Mouse (Mus musculus): ENCODE measurements around the gene Cdca4.

Cdca4 gene

DNA sequence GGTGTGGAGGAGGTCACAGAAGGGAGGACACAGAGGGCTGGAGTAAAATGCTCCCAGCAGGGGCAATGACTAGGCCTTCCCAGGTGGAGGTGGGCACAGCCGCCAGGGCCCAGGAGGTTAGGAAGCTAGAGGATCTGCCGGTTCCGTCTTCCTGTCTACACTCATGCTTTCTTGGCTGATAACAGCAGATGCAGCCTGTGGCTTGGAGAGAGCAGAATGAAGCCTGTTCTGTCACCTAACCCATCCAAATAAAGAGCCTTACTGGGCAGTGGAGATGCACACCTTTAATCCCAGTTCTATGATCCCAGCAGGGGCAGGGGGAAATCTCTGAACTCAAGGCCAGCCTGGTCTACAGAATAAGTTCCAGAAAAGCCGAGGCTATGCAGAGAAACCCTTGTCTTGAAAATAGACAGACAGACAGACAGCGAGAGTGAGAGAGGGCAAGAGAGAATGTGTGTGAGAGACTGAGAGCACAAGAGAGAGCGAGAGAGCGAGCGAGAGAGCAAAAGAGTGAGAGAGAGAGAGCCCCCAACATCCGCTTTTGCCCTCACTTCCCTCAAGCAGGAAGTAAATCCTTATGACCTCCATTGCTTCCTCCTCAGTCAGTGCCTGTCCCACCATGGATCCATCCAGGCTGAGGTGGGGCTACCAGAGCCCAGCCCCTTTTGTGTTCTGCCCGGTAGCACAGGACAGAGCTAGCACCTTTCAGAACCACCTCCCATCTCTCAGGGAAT lies 29.8 kb downstream of the Cdca4 start:
- no peak for DNase-seq (ENCODE audit: low read depth, low spot score)

DNA sequence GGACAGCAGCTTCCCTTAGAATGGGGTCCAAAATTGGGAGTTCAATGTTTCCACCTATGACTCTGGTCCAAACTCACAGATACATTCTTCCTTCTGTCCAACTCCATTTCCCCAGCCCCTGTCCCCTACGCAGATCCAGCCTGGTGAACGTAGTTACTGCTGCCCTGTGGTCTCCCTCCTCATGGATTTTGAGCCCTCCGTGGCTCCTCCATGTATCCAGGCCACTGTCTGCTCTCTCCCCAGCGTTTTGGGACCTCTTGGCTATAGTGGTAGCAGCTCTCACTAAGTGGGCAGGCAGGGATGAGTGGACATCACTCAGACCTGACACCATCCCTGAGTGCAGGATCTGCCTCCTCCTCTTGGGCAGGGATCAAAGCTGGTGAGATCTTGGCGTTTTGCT lies 30.5 kb downstream of the Cdca4 start:
- no peak for DNase-seq (ENCODE audit: low read depth, low spot score)

DNA sequence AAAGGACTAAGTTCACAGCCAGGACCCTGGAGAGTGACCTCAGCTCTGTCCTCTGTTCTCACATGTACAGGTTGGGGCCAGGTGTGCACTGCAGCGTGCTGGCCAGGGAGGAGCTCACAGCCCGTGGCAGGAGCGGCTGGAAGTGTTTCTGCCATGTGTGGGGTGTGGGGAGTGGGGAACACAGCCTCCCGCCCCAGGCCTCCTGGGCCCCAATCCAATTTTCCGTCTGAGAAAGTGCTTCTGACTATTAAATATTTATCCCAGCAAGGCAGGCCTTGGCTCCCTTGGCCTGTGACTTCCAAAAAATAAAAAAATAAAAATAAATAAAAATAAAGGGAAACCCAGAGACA lies 30.9 kb downstream of the Cdca4 start:
- DNase-seq (ENCODE audit: low read depth, low spot score): no peak

DNA sequence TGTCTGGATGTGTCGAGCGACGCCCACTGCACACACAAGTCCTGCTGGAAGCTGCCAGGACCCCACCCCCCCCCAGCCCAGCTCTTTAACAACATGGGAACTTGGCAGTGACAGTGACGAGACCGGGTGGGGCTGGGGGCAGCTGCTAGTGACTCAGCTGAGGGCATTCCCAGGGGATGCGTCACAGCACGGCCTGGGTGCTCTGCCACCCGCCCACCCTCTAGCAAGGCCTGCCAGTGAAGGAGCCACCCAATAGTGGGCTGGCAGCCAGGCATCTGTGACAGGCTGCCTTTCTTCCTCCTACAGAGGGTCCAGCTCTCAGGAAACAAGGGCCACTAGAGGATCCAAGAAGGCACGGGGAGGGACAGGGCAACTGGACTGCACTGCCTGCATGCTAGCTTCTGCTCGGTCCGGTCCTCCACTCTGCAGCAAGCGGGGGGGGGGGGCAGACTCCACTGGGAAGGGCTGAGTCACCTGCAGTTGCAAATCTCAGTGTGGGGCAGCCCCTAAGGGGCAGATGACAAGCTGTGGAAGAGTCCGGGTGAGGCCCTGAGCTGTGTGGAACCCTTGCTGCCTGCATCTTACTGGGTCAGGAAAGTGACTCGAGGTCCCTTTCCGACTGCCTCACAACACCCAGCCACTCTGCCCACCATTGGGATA lies 31.4 kb downstream of the Cdca4 start:
- DNase-seq (ENCODE audit: low read depth, low spot score): no peak

DNA sequence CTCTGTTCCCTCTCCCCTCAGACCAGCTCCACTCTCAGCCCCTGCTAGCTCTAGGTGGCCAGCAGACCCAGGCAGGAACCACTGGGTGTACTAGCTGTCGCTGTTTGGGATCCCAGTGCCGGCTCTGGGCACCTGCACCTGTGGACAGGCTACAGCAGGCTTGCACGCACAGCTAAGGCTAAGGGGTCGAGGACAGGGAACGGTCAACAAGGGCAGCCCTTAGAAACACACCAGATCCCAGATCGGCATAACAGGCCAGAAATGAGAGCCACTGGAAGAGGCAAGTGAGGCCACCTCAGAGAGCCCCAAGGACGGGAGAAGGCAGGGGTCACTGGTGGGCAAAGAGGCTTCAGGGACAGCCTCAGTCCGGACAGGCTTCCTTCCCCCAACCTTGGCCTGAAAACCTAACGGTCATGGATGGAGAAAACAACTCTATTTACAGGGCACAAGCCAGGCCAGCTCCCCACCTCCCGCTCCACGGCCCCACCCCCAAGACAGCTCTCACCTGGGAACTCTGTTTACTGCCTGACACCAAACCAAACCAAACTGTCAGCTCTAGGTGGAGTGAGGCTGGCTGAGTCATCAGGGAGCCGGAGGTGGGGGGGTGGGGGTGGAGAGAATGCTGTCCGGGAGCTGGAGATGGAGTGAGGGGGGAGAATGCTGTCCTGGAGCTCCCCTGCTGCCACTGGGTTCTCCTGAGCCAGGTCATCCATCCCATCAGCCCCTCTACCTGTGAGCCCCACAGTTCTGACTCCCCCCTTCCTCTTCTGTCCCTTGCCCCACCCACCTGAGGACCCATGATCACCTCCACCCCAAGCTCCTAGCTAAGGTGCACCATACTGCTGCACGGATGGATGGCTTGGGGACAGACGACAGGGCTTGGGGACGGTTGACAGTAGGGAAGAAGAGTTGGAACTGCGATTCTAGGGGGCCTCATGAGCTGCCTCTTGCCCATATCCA lies 32.4 kb downstream of the Cdca4 start:
- DNase-seq (ENCODE audit: low read depth, low spot score): no peak

DNA sequence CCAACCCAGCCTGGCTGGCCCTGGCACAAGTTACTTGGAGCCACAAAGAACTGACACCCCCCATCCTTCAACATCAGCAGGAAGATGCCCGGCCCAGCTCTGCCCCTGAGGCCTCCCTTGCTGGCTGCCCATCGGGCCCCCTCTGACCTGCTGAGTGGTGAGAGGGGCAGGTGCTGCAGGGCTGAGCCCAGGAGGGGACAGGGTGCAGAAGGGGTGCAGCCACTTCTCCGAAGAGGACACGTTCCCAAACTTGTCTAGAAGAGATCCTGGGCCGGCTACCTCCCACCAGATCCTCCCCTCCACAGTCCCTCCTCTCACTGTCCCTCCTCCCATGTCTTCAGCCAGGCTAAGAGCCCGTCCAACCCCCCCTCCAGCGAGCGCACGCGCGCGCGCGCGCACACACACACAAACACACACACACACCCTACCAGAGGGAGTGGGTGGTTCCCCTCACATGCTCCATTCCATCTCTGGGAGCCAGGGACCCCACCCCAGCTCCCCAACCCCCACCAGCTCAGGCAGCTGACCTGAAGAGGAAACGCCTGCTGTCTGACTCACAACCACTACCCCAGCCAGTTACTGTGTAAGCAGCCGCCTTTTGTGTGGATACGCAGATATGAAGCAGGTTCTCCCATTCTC lies 33.6 kb downstream of the Cdca4 start:
- DNase-seq (ENCODE audit: low read depth, low spot score): no peak

DNA sequence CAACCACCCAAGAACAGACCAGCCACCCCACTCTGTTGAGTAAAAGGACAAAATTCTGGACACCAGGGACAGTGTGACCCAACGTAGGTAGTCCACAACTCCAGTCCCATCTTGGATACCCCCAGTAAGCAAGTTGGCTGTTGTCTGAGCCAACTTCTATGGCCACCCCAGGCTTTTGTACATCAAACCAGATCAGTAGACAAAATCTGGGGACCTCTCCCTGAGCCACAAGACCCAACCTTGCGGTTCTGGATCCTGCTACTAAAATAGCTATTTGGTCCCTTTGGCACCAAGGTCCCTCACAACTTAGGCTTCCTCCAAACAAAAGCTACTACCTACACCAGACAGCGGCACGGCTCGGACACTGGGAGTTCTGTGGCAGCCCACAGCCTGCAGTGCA lies 34.2 kb downstream of the Cdca4 start:
- no peak for DNase-seq (ENCODE audit: low read depth, low spot score)

DNA sequence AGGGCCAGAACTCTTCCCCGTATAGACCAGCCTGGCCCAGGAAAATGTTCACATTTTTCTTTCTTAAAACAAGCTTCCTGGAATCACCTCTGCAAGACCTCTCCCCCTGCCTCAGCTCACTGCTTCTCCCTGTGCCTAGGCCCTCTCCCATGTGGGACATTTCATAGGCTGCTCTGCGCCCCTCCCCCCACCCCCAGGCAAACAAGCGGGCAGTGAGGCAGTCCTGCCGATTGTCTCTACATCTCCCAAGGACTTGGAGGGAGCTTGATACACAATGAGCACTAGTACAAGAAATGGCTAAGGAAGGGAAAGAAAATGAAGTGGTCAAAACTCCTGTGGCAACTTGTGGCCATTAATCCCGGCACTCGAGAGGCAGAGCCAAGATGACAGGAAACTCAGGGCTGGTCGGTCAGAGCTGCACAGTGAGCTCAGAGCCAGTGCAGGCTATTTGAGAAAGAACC lies 34.8 kb downstream of the Cdca4 start:
- no peak for DNase-seq (ENCODE audit: low read depth, low spot score)

DNA sequence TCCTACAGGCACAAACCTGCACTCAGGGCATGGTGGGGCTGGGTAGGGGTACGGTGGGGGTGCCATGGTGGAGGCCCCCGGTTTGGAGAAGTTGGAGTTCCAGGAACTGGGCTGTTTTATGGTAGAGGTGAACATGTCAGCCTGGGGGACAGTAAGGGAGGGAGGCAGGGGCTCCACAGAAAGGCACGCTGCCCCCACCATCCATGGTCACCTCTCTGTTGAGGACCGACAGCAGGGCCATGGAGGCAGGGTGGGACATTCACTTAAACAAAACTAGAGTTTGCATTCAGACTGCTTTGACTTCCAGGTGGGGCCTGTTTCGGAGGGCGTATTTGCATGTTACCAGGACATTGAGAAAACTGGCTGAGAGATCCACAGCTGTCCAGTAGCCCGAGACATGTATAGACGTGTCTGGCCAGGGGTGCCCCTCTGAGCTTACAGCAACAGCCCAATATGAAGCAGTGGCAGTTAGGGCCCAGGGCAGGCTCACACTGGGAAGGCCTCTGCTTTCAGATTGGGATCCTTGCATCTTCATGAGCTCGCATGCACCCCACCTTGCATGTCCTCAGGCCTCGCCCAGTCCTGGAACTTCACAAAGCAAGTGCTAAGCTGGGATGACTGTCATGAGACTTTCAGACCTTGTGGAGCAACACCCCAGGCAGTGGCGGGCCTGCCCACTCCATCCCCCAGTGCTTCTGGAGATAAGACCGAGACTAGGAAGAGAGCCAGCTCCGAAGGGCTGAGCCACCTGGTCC lies 35.4 kb downstream of the Cdca4 start:
- DNase-seq (ENCODE audit: low read depth, low spot score): no peak

DNA sequence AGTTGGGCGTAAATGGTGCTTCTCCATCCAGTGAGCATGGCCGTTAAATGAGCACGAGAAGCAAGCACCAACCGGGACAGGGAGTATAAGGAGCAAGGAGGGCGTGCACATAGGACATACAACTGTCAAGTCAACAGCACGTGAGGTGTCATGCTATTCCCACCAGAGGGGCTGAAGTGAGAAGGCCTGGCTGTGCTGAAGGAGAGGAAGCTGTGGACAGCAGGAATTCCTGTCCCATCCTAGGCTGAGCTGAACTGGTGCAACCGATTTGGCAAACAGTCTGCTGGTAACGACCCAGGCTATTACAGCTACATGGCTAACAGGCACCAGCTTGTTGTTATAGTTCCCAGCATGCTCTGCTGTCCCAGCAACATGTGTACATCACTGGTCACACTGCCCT lies 38.2 kb downstream of the Cdca4 start:
- no peak for DNase-seq (ENCODE audit: low read depth, low spot score)

DNA sequence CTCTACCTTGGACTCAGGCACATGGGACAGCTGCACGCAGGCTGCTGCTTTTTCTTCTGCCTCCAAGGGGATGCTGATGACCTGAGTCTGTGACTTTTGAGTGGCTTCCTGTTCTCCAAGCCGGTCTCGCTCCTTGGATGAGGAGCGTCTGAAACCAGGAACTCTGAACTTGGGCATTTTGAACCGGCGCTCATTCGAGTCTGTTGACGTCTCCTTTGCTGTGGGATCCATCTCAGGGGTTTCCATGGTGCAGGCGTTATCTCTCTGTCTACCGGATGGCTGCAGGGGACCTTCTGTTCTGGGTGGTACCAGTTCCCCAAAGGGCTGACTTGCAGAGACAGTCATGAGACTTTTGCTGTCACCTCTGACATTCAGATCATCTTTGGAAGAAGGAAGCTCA lies 54.7 kb downstream of the Cdca4 start:
- no peak for DNase-seq (ENCODE audit: low read depth, low spot score)

DNA sequence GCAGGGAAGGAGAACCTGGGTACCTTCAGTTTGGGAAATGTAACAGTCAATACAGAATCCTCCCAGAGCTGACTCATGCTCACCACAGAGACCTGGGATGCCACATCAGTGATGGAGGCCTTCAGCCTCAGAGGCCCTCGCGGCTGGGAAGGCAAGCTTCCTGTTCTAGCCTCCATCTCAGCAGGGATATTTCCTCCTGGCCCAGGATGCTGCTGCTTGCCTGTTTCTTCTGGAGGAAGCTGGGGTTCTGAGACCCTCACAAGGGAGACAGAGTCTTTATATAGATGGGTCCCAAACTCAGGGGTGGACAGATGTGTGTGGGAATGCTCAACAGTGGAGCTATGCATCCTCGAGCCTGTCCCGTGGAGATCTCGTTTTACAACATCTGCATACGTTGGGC lies 55.2 kb downstream of the Cdca4 start:
- DNase-seq (ENCODE audit: low read depth, low spot score): no peak

DNA sequence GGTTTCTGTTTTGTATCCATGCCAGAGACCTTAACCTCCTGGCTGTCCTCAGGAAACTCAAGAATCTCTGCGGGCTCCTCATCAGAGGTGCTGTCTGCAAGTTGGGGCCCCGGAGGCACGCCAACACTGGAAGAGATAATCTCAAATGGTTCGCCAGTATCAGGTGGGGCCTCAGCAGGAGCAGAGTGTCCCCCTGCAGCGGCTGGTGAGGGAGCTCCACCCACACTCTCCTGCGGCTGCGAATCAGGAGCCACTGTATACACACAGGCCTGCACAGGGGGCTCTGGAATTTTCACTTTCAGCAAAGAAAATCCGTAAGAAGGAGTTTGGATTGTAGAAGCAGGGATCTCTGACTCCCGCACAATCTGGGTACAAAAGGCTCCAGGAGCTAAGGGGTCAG lies 55.9 kb downstream of the Cdca4 start:
- no peak for DNase-seq (ENCODE audit: low read depth, low spot score)

DNA sequence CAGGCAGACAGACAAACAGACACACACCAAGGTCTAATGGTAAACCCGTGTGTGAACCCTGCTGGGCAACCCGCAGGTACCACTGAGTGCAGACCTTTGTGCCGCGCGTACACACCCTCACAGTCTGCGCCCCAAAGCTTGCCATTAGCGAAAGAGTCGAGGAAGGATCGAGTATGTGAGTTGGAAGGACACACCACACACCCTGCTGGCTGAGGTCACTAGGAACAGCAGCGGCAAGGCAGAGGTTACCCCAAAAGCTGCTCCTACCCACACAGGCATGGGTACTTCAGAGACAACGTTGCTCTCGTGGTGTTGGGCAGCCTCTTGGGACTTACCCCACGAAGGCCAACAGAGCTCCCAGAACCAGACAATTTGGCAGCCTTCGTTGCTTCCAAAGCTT lies 56.9 kb downstream of the Cdca4 start:
- DNase-seq (ENCODE audit: low read depth, low spot score): no peak

DNA sequence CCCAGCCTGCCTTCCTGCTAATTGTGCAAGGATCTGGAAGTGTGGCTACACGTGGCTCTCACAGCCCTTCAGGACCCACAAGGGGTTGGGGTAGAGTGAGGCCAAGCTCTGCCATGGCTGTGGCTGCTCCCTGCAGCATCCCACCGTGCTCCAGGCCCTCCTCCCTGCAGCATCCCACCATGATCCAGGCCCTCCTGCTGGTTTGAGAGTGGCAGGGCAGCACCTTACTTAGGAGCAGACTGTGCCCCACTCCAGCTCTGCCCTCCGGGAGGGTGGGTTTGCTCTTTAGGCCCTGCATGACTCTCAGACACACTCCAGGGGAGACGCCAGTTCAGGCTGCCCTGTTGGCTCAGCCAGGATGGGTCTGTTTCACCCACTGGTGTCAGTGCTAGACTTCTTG lies 58.8 kb downstream of the Cdca4 start:
- DNase-seq (ENCODE audit: low read depth, low spot score): no peak

All from mesoderm, embryonic 11.5 days (tissue).